Mouse (Mus musculus): ENCODE measurements around the gene Map7d2. TPM values are rescaled to one million over a fixed set of nuclear protein-coding genes. Genes with fewer than 3 reads are reported as not detected.
"Not testable (repeated sequence)": the region's sequence is repeated elsewhere in the genome, so short reads cannot be mapped to it uniquely, and the experiment has no call there.

The Map7d2 gene
- polyA plus RNA-seq, 1 experiment from 2014 or later = 1.0 TPM

DNA sequence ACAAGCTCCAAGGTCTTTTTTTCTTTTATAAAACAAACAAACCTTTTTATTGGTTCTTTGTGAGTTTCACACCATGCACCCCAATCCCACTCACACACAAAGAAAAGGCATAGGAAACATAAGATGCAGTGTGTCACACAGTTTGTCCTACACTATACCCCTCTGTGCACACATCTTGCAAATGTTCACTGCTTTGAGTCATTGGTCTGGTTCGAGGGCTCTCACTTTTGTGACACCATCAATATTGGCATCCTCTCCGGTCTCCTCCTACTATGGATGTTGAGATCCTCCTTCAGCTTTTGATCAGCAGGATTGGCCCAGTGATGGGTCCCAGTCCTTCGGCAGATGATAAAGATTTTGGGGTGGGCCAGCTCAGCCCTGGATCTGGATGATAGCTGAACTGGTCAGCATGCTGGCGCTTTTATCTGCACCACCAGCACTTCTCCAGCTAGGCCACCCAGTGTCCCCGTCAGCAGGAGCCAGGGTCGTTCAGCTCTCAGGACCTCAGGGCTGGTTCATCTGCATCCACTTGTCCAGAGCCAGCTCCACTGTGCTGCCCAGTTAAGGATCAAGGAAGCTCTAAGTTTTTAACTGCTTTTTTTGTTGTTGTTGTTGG is 23.9 kb upstream of the Map7d2 start:
- H3K36me3 ChIP-seq (ENCODE audit: control insufficient read depth, insufficient read depth) = no peaks in the 10 kb centered on the region
- no peak for ATAC-seq
- H3K9me3 ChIP-seq (ENCODE audit: control insufficient read depth) = no peaks in the 10 kb centered on the region
- TF ChIP-seq CTCF (IDR thresholded peaks at IDR 0.05; ENCODE audit: low read depth) = no peak
- H3K27me3 ChIP-seq (replicated peaks; ENCODE audit: control insufficient read depth, insufficient read depth, low read length) = no peaks in the 10 kb centered on the region
- H3K9ac ChIP-seq (ENCODE audit: low read depth, low read length) = no peak overlapping the region
- H3K27ac ChIP-seq (ENCODE audit: low read depth, low read length) = no peak overlapping the region
- no peak overlapping the region for H3K4me3 ChIP-seq (ENCODE audit: low read depth, low read length)
- H3K4me2 ChIP-seq (replicated peaks; ENCODE audit: low read depth) = no peak overlapping the region
- no peaks in the 10 kb centered on the region for H3K4me1 ChIP-seq (replicated peaks; ENCODE audit: control insufficient read depth, insufficient read depth, low read length)
- WGBS = 77% methylated on average over 6 of the region's 6 CpGs

DNA sequence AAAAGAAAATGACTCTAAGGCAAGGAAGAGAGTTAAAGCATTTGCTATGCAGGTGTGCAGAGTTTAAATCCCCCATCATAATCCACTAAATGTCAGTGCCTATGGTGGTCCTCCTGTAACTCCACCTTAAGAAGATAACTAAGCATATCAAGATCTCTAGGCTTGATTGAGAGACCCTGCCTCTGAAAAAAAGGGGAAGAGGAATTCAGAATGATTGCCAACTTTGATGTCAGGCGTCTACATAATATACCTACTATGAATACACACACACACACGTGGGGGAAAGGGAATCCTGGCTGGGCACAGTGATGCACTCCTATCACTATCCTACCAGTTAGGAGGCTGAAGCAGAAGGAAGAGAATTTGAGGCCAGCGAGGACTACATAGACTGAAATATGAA is 23.1 kb upstream of the Map7d2 start:
- no peaks in the 10 kb centered on the region for H3K27me3 ChIP-seq (replicated peaks; ENCODE audit: control insufficient read depth, insufficient read depth, low read length)
- TF ChIP-seq CTCF (IDR thresholded peaks at IDR 0.05; ENCODE audit: low read depth) = no peak
- no peak overlapping the region for H3K9ac ChIP-seq (ENCODE audit: low read depth, low read length)
- H3K9me3 ChIP-seq (ENCODE audit: control insufficient read depth) = no peaks in the 10 kb centered on the region
- H3K4me2 ChIP-seq (replicated peaks; ENCODE audit: low read depth) = no peak overlapping the region
- H3K4me1 ChIP-seq (replicated peaks; ENCODE audit: control insufficient read depth, insufficient read depth, low read length) = no peaks in the 10 kb centered on the region
- no peak overlapping the region for H3K4me3 ChIP-seq (ENCODE audit: low read depth, low read length)
- 73% methylated on average over 3 of the region's 3 CpGs for WGBS
- no peaks in the 10 kb centered on the region for H3K36me3 ChIP-seq (ENCODE audit: control insufficient read depth, insufficient read depth)
- no peak for ATAC-seq
- H3K27ac ChIP-seq (ENCODE audit: low read depth, low read length) = no peak overlapping the region

- 0 out of 2 replicates have a peak, but pooled peaks cover 3% of the 10 kb centered on the region for H3K27me3 ChIP-seq (replicated peaks; ENCODE audit: control insufficient read depth, insufficient read depth, low read length)
- no peak overlapping the region for H3K27ac ChIP-seq (ENCODE audit: low read depth, low read length)
- H3K4me1 ChIP-seq (replicated peaks; ENCODE audit: control insufficient read depth, insufficient read depth, low read length) = no peaks in the 10 kb centered on the region
- no peaks in the 10 kb centered on the region for H3K36me3 ChIP-seq (ENCODE audit: control insufficient read depth, insufficient read depth)
- no peaks in the 10 kb centered on the region for H3K9me3 ChIP-seq (ENCODE audit: control insufficient read depth)
- no peak overlapping the region for H3K9ac ChIP-seq (ENCODE audit: low read depth, low read length)
- WGBS = 25% methylated on average over 4 of the region's 4 CpGs
- TF ChIP-seq CTCF (IDR thresholded peaks at IDR 0.05; ENCODE audit: low read depth) = peak; percentile 65
- H3K4me2 ChIP-seq (replicated peaks; ENCODE audit: low read depth) = no peak overlapping the region
- ATAC-seq = no peak
- H3K4me3 ChIP-seq (ENCODE audit: low read depth, low read length) = no peak overlapping the region
Observed at GRCm38 (mm10) chrX:159409253-159409652, 5.1 kb upstream of the Map7d2 start.

- Histone ChIP-seq H3K4me2 (replicated peaks; ENCODE audit: low read depth) (peak overlapping the region; percentile 84), H3K27ac (ENCODE audit: low read depth, low read length) (no peak overlapping the region), H3K4me3 (ENCODE audit: low read depth, low read length) (peak overlapping the region; percentile 46), H3K9ac (ENCODE audit: low read depth, low read length) (no peak overlapping the region), H3K4me1 (replicated peaks; ENCODE audit: control insufficient read depth, insufficient read depth, low read length) (no peaks in the 10 kb centered on the region; the same call in 1 of the 2 replicates), H3K9me3 (ENCODE audit: control insufficient read depth) (no peaks in the 10 kb centered on the region), H3K27me3 (replicated peaks; ENCODE audit: control insufficient read depth, insufficient read depth, low read length) (peaks cover 19% of the 10 kb centered on the region; the same call in 1 of the 2 replicates), H3K36me3 (ENCODE audit: control insufficient read depth, insufficient read depth) (no peaks in the 10 kb centered on the region)
- no peak for TF ChIP-seq CTCF (IDR thresholded peaks at IDR 0.05; ENCODE audit: low read depth)
- ATAC-seq = no peak
- 19% methylated on average over 58 of the region's 65 CpGs for WGBS
Observed at GRCm38 (mm10) chrX:159414829-159415673, 679 bp downstream of the Map7d2 start.

- not testable (repeated sequence) for H3K27ac ChIP-seq (ENCODE audit: low read depth, low read length); H3K4me1 ChIP-seq (replicated peaks; ENCODE audit: control insufficient read depth, insufficient read depth, low read length); H3K9ac ChIP-seq (ENCODE audit: low read depth, low read length); H3K36me3 ChIP-seq (ENCODE audit: control insufficient read depth, insufficient read depth); H3K4me2 ChIP-seq (replicated peaks; ENCODE audit: low read depth); ATAC-seq; H3K27me3 ChIP-seq (replicated peaks; ENCODE audit: control insufficient read depth, insufficient read depth, low read length); H3K9me3 ChIP-seq (ENCODE audit: control insufficient read depth); H3K4me3 ChIP-seq (ENCODE audit: low read depth, low read length)
- 84% methylated on average over 3 of the region's 3 CpGs for WGBS
Observed at GRCm38 (mm10) chrX:159430507-159430906, 16.1 kb downstream of the Map7d2 start.

- no peak overlapping the region for H3K4me2 ChIP-seq (replicated peaks; ENCODE audit: low read depth)
- H3K9me3 ChIP-seq (ENCODE audit: control insufficient read depth) = no peaks in the 10 kb centered on the region
- no peak overlapping the region for H3K9ac ChIP-seq (ENCODE audit: low read depth, low read length)
- no peak for ATAC-seq
- H3K27ac ChIP-seq (ENCODE audit: low read depth, low read length) = no peak overlapping the region
- 43% methylated on average over 3 of the region's 3 CpGs for WGBS
- no peak overlapping the region for H3K4me3 ChIP-seq (ENCODE audit: low read depth, low read length)
- TF ChIP-seq CTCF (IDR thresholded peaks at IDR 0.05; ENCODE audit: low read depth) = peak; percentile 74
- H3K36me3 ChIP-seq (ENCODE audit: control insufficient read depth, insufficient read depth) = no peaks in the 10 kb centered on the region
- H3K4me1 ChIP-seq (replicated peaks; ENCODE audit: control insufficient read depth, insufficient read depth, low read length) = no peaks in the 10 kb centered on the region
- H3K27me3 ChIP-seq (replicated peaks; ENCODE audit: control insufficient read depth, insufficient read depth, low read length) = no peaks in the 10 kb centered on the region
Observed at GRCm38 (mm10) chrX:159442128-159442527, 27.8 kb downstream of the Map7d2 start.
